Mouse (Mus musculus) megakaryocyte, embryonic 14.5 days (primary cell): Measurements from ENCODE around the gene Fbxw27.
"Not testable (repeated sequence)": the region's sequence is repeated elsewhere in the genome, so short reads cannot be mapped to it uniquely, and the experiment has no call there.

ENCODE experiments used
- FLI1 ChIP-seq: IDR thresholded peaks from 2 replicates; pipeline ENCODE4 v1.6.1; 2012; ENCODE audit warnings: low read length, inconsistent platforms, mixed read lengths
- GATA1 ChIP-seq: IDR thresholded peaks from 3 replicates; pipeline ENCODE4 v1.6.1; 2012; ENCODE audit warnings: mixed read lengths, low read length, inconsistent platforms, borderline replicate concordance

DNA sequence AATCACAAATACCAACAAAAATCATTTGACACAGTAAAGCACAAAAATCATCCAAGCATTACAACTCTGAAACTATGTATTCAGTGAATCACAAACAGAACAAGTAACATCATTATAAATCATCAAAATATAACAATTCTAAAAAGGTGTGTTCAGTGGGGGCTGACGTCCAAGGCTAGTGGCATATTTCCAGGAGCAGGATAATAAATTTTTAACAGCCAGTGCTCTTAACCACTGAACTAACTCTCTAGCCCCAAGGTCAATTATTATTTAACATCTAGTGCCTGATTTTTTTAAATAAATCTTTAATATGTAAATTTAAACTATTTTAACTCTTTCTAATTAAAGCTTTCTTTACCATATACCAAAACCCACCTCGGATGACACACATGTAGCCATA, 15.1 kb upstream of the Fbxw27 start:
- TF ChIP-seq GATA1, FLI1: not testable (repeated sequence)
